Mouse (Mus musculus) midbrain, embryonic 11.5 days (tissue): ENCODE data around the gene Sox15. TPM values are rescaled to one million over a fixed set of nuclear protein-coding genes. Genes with fewer than 3 reads are reported as not detected.
"Not testable (repeated sequence)": the region's sequence is repeated elsewhere in the genome, so short reads cannot be mapped to it uniquely, and the experiment has no call there.

Experiments used
- ATAC-seq: fragments of 200-750 bp; cut with Nextera tagmentation; 2 replicates; pipeline ENCODE4 v1.8.0; 2017; ENCODE audit warnings: moderate TSS enrichment, moderate library complexity; ENCODE audit not compliant: low FRiP score
- DNase-seq: peaks from one replicate; pipeline ENCODE4 v3.0.0; 2015; ENCODE audit warnings: low spot score; ENCODE audit errors: missing footprints
- H3K27ac ChIP-seq: fragments of 300-500 bp; sonication (generic); 2 replicates; pipeline ENCODE4 v1.5.1; 2014; ENCODE audit warnings: low read depth, low read length
- H3K27me3 ChIP-seq: fragments of 300-500 bp; sonication (generic); 2 replicates; pipeline ENCODE4 v1.6.1; 2014; ENCODE audit warnings: mild to moderate bottlenecking, low read length, moderate library complexity, mixed read lengths; ENCODE audit not compliant: control insufficient read depth, insufficient read depth
- H3K36me3 ChIP-seq: fragments of 300-500 bp; sonication (generic); 2 replicates; pipeline ENCODE4 v1.6.1; 2014; ENCODE audit warnings: mild to moderate bottlenecking, low read length, moderate library complexity, mixed read lengths; ENCODE audit not compliant: control insufficient read depth, insufficient read depth
- H3K4me1 ChIP-seq: fragments of 300-500 bp; sonication (generic); 2 replicates; pipeline ENCODE4 v1.6.1; 2014; ENCODE audit warnings: low read length; ENCODE audit not compliant: control insufficient read depth, insufficient read depth
- H3K4me2 ChIP-seq: fragments of 300-500 bp; sonication (generic); 2 replicates; pipeline ENCODE4 v1.6.1; 2014; ENCODE audit warnings: mild to moderate bottlenecking, moderate library complexity
- H3K4me3 ChIP-seq: fragments of 300-500 bp; sonication (generic); 2 replicates; pipeline ENCODE4 v1.5.1; 2014; ENCODE audit warnings: low read depth, low read length
- H3K9ac ChIP-seq: fragments of 300-500 bp; sonication (generic); 2 replicates; pipeline ENCODE4 v1.6.1; 2014; ENCODE audit warnings: low read length
- H3K9me3 ChIP-seq: fragments of 300-500 bp; sonication (generic); 2 replicates; pipeline ENCODE4 v1.6.1; 2016; ENCODE audit warnings: low read length; ENCODE audit not compliant: control insufficient read depth
- WGBS: fragments of 180-500 bp; shearing (Covaris S2); extraction: QIAGEN DNeasy Blood & Tissue Kit; methylation state at CpG from one replicate; pipeline ENCODE4 v1.1.7; 2014; 5-methylcytosine and 5-hydroxymethylcytosine counted together
- microRNA counts: library from miRNA; unstranded; fragments of <30 nt; microRNA quantifications from one replicate; lab custom pipeline; 2015
- microRNA-seq: library from miRNA; unstranded; fragments of <30 nt; microRNA quantifications from one replicate; pipeline ENCODE4, GENCODE M21; 2017
- polyA plus RNA-seq: library from polyadenylated mRNA; unstranded; fragments of >200 nt; fragmentation: Nextera tagmentation; extraction: Ambion mirVana; gene quantifications from 2 replicates; pipeline ENCODE4 v1.2.1, GENCODE M21; 2014

Sox15 gene
- polyA plus RNA-seq, 1 experiment from 2014 or later, result 0.16 TPM

- H3K27ac ChIP-seq, H3K9me3 ChIP-seq, H3K9ac ChIP-seq, H3K4me3 ChIP-seq, ATAC-seq, H3K27me3 ChIP-seq, H3K4me2 ChIP-seq, H3K36me3 ChIP-seq, H3K4me1 ChIP-seq: not testable (repeated sequence)
- 92% methylated on average over 10 of the region's 10 CpGs for WGBS
- peak; percentile 69 for DNase-seq
These were observed 47.8 kb downstream of the Sox15 start for GRCm38 (mm10) chr11:69702886-69703285.

DNA sequence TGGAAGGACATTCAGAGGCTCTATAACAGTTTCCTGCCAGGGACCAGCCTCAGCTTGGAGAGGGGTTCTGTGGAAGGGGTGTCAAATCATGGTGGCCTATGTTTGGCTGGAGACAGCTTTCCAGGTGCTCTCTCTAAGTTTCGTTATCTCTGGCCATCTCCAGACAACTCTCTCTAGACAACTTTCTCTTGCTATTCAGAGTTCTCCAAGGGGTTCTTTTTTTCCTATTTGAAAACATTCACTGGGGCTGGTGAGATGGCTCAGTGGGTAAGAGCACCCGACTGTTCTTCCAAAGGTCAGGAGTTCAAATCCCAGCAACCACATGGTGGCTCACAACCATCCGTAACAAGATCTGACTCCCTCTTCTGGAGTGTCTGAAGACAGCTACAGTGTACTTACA, 48.3 kb downstream of the Sox15 start:
- not testable (repeated sequence) for H3K27ac ChIP-seq, H3K9ac ChIP-seq, H3K4me1 ChIP-seq, ATAC-seq, H3K9me3 ChIP-seq, H3K4me2 ChIP-seq, H3K4me3 ChIP-seq, H3K36me3 ChIP-seq, H3K27me3 ChIP-seq
- 78% methylated on average over 2 of the region's 3 CpGs for WGBS
- DNase-seq, result peak; percentile 64

DNA sequence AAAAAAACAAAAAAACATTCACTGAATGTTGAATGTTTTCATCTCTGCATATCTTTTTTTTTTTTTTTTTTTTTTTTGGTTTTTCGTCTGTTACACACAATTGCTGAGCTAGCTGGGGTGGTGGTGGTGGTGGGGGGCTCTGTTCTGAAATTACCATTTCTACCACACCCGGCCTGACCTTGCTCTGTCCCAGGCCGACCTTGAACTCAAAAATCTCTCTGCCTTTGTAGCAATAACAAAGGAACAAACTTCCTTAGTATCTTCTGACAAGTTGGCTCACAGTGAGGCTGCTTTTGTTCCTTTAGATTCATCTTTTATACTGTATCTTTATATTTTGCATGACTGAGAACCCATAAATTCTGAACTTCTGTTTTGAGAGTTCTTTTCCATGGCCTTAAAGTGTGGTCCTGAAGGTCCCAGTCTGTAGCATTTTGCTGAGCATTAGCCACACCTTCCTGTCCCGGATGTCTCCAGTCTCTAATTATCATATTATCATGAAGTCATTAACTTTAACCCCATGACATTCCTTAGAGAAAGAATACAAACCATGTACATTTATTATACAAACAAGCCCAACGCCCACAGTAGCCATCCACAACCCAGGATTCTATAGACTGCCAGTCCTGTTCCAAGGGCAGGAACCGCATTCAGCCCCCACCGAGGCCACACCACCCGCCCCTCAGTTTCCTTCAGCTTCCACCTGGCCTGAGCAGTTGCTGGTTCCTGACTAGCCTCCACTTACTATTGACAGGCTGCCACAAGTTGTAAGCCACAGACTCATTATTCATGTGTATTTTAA, 48.9 kb downstream of the Sox15 start:
- H3K27ac ChIP-seq, result no peak overlapping the region
- H3K4me2 ChIP-seq, result no peak overlapping the region
- no peak for ATAC-seq
- H3K27me3 ChIP-seq, result no peaks in the 10 kb centered on the region
- H3K4me3 ChIP-seq, result no peak overlapping the region
- no peaks in the 10 kb centered on the region for H3K9me3 ChIP-seq
- 73% methylated on average over 8 of the region's 8 CpGs for WGBS
- H3K9ac ChIP-seq, result no peak overlapping the region
- peak; percentile 45 for DNase-seq
- H3K4me1 ChIP-seq, result no peaks in the 10 kb centered on the region
- no peaks in the 10 kb centered on the region for H3K36me3 ChIP-seq

GRCm38 (mm10) chr11:69704613-69705010, 49.5 kb downstream of the Sox15 start:
- Histone ChIP-seq H3K4me1 (no peaks in the 10 kb centered on the region), H3K36me3 (no peaks in the 10 kb centered on the region), H3K27ac (no peak overlapping the region), H3K4me2 (no peak overlapping the region), H3K9me3 (no peaks in the 10 kb centered on the region), H3K9ac (no peak overlapping the region), H3K4me3 (no peak overlapping the region), H3K27me3 (no peaks in the 10 kb centered on the region)
- WGBS, result 49% methylated on average over 2 of the region's 2 CpGs
- DNase-seq, result no peak
- no peak for ATAC-seq

MicroRNA genes within 50 kb of the gene (microRNA counts, 519-probe panel; counts per million panel counts)
- not detected for microRNA mmu-miR-1934 (lab: Ali Mortazavi, UCI)
- 2,868 counts per million, percentile 10 among the panel's probes with 10 or more counts for microRNA mmu-miR-467f (lab: Ali Mortazavi, UCI)

Small RNA genes lying within 50 kb of the gene (microRNA-seq; reads per million reads assigned to microRNA genes)
- gene Mir1934 (3.4 reads per million, percentile 16 among the genes with 10 or more reads in this experiment), gene Mir467f (not detected)

Other genes with a start within 250 kb of the Sox15 start
- 30.2 and 31.7 TPM in 2 replicates for gene Kdm6b, start 241.6 kb upstream of the Sox15 start, polyA plus RNA-seq
- 1.00 and 1.9 TPM in 2 replicates for gene Dnah2, start 106.2 kb upstream of the Sox15 start, polyA plus RNA-seq
- 11.0 and 12.3 TPM in 2 replicates for gene Efnb3, start 95.1 kb upstream of the Sox15 start, polyA plus RNA-seq
- 35.1 and 36.4 TPM in 2 replicates for gene Wrap53, start 75.1 kb upstream of the Sox15 start, polyA plus RNA-seq
- gene Trp53, start 75.0 kb upstream of the Sox15 start, polyA plus RNA-seq, result 144 and 147 TPM in 2 replicates
- gene Atp1b2, start 49.4 kb upstream of the Sox15 start, polyA plus RNA-seq, result 10.4 and 12.2 TPM in 2 replicates
- not detected in 2 replicates for gene Shbg, start 37.4 kb upstream of the Sox15 start, polyA plus RNA-seq
- gene Sat2, start 33.3 kb upstream of the Sox15 start, polyA plus RNA-seq, result 13.1 and 16.8 TPM in 2 replicates
- 25.6 and 29.0 TPM in 2 replicates for gene Fxr2, start 22.3 kb upstream of the Sox15 start, polyA plus RNA-seq
- 31.2 and 34.5 TPM in 2 replicates for gene Mpdu1, start 7.3 kb downstream of the Sox15 start, polyA plus RNA-seq
- gene Cd68, start 10.8 kb downstream of the Sox15 start, polyA plus RNA-seq, result 7.0 and 7.9 TPM in 2 replicates
- 877 and 900 TPM in 2 replicates for gene Eif4a1, start 17.1 kb downstream of the Sox15 start, polyA plus RNA-seq
- gene Senp3, start 26.8 kb downstream of the Sox15 start, polyA plus RNA-seq, result 80.6 and 90.8 TPM in 2 replicates
- not detected in 2 replicates for gene Tnfsf13, start 30.5 kb downstream of the Sox15 start, polyA plus RNA-seq
- 2.0 and 2.8 TPM in 2 replicates for gene Tnfsf12, start 40.5 kb downstream of the Sox15 start, polyA plus RNA-seq
- 0.78 and 1.6 TPM in 2 replicates for gene Tnfsfm13, start 40.8 kb downstream of the Sox15 start, polyA plus RNA-seq
- gene Polr2a, start 103.3 kb downstream of the Sox15 start, polyA plus RNA-seq, result 52.4 and 54.1 TPM in 2 replicates
- not detected in 2 replicates for gene Slc35g3, start 106.7 kb downstream of the Sox15 start, polyA plus RNA-seq
- gene Zbtb4, start 110.6 kb downstream of the Sox15 start, polyA plus RNA-seq, result 0.90 and 0.91 TPM in 2 replicates
- gene Chrnb1, start 140.6 kb downstream of the Sox15 start, polyA plus RNA-seq, result 0.67 and 0.79 TPM in 2 replicates
- gene Fgf11, start 146.5 kb downstream of the Sox15 start, polyA plus RNA-seq, result 1.3 and 1.5 TPM in 2 replicates
- 0.20 and 0.23 TPM in 2 replicates for gene Tmem102, start 150.3 kb downstream of the Sox15 start, polyA plus RNA-seq
- gene Gm39566, start 160.0 kb downstream of the Sox15 start, polyA plus RNA-seq, result not detected in 2 replicates
- not detected in 2 replicates for gene Spem2, start 163.2 kb downstream of the Sox15 start, polyA plus RNA-seq
- gene Spem1, start 166.9 kb downstream of the Sox15 start, polyA plus RNA-seq, result 0.12 TPM in 1 of 2 replicates, not detected in the other
- 9.9 and 10.3 TPM in 2 replicates for gene Nlgn2, start 182.5 kb downstream of the Sox15 start, polyA plus RNA-seq
- 285 and 287 TPM in 2 replicates for gene Tmem256, start 183.2 kb downstream of the Sox15 start, polyA plus RNA-seq
- gene Plscr3, start 191.1 kb downstream of the Sox15 start, polyA plus RNA-seq, result 61.7 and 65.3 TPM in 2 replicates
- gene Tnk1, start 203.4 kb downstream of the Sox15 start, polyA plus RNA-seq, result 0.44 and 0.48 TPM in 2 replicates
- gene Tmem95, start 222.7 kb downstream of the Sox15 start, polyA plus RNA-seq, result not detected in 2 replicates
- gene Kctd11, start 226.1 kb downstream of the Sox15 start, polyA plus RNA-seq, result 3.1 and 3.9 TPM in 2 replicates
- 0.36 and 0.59 TPM in 2 replicates for gene Acap1, start 240.2 kb downstream of the Sox15 start, polyA plus RNA-seq
- 15.3 and 17.8 TPM in 2 replicates for gene 2810408A11Rik, start 245.7 kb downstream of the Sox15 start, polyA plus RNA-seq
- 15.6 and 16.3 TPM in 2 replicates for gene Neurl4, start 245.8 kb downstream of the Sox15 start, polyA plus RNA-seq